Mouse (Mus musculus) adrenal gland, adult 8-10 months (tissue): ENCODE measurements around the gene Drg1. TPM values are rescaled to one million over a fixed set of nuclear protein-coding genes. Genes with fewer than 3 reads are reported as not detected.

Source experiments
- DNase-seq: peaks from one replicate; pipeline ENCODE4 v3.0.0; 2022
- total RNA-seq, 4 experiments: library from RNA; stranded (reverse); gene quantifications; 2 replicates each; pipeline ENCODE4 v1.2.4; 2022

Gene Drg1
- total RNA-seq, 4 experiments from 2014 or later = 104 to 111 (median 110) TPM

DNA sequence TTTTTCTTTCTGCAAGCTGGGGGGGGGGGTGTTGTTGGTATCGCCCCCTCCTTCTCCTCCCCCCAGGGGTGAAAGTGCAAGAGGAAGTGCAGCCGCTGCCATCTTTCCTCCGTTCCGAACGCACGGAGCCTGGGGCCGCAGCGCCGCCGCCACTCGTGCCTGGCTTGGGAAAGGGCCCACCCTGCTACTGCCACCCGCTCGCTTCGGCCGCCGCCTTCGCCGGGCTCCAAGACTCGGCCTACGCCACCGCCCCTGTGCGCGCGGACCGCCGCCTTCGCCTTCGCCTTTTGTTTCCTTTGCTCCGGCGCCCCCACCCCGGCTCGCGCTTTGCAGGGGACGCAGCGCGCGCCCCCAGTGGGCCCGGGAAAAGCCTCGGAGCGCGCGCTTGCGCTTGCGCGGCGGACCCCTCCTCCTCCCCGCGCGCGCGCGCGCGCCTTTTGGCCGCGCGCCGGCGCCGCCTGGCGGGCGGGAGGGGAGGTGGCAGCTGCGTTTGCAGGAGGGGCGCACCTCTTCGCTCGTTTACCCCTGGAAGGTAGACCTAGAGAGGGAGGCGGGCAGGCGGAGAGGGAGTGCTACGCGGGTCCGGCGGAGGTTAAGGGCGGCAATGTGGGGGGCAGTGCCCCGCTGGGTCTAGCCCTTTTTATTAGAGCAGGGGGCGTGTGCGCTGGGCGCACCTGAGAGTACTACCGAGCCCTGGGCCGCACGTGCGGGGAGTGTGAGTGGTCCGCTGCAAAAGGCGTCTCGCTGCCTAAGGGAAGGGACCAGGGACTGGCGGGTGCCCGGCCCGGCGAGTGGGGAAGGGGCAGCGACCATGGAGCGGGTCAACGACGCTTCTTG lies 23.8 kb upstream of the Drg1 start:
- peak; percentile 74 for DNase-seq

GRCm38 (mm10) chr11:3289302-3289802 lies 23.1 kb upstream of the Drg1 start:
- DNase-seq = peak; percentile 63

DNA sequence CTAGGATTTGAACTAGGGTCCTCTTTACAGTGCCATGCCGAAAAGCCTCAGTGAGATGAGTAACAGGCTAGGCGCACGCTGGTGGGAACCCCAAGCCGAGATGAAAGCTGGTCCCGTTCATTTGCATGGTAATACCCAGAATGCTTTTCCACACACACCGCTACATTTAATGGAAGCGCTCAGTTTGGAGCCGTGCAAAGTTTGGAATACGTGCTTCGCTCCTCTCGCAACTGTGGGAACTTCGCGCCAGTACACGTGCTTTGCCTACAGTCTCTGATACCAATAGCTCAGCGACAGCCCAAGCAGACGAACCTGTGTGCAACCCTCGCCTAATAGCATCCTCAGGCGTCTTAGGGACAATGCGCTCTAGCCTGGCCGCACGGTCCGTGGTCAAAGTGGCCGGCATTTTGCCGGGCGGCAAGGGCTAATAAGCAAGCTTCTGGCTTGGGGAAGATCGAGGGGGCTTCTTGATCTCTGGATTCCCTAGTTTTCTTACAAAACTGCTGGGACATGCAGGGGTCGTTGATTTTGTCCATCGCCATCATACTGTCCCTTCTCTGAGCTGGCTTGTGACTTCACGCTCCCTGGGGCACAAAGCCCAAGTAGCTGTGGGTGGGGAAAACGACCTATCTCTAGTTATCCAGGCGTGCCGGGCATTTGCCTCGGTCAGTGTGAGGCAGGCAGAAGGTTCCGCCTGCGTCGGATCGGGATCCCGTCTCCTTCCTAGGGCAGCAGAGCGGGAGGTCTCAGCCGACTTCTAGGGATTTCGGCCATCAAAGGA lies 22.5 kb upstream of the Drg1 start, which contains the start of gene Patz1:
Gene Patz1 (plus strand): TSS at position 354 of the 781 bp plus-strand sequence.
- no peak for DNase-seq

GRCm38 (mm10) chr11:3287921-3288320 lies 21.7 kb upstream of the Drg1 start:
- no peak for DNase-seq

- DNase-seq = no peak
Measured at GRCm38 (mm10) chr11:3287131-3287530, 20.9 kb upstream of the Drg1 start.

DNA sequence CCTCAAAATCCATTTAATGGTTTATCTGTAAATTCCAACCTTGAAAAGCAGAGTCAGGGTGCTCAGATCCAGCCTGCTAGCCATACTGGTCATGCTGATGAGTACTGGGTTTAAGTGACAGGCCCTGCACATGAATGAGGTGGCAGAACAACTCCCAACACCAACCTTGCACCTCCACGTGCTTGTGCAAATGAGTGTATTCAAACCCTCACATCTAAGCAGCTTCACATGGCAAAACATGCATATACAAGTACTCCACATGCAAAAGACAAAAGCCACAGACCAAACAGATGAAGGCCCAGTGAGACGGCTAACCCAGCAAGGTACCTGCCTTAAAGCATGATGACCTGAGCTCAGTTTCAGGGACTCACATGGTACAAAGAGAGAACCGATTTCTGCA lies 19.7 kb upstream of the Drg1 start:
- DNase-seq = no peak

- DNase-seq = no peak
Measured at GRCm38 (mm10) chr11:3283645-3284044, 17.4 kb upstream of the Drg1 start.

DNA sequence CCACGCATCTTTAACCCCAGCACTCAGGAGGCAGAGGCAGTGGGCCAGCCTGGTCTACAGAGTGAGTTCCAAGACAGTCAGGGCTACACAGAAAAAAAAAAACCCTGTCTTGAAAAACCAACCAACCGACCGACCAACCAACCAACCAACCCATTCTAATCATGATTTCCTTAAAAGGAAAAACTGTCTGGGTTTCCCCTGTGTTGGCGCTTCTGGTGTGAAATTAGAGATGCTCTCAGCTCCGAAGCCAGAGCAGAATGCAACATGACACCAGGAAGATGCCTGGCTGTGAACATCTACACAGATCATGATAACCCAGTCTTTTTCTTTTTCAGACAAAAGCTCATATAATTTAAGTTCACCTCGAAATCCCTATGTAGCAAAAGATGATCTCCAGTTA lies 16.7 kb upstream of the Drg1 start:
- DNase-seq = no peak

DNA sequence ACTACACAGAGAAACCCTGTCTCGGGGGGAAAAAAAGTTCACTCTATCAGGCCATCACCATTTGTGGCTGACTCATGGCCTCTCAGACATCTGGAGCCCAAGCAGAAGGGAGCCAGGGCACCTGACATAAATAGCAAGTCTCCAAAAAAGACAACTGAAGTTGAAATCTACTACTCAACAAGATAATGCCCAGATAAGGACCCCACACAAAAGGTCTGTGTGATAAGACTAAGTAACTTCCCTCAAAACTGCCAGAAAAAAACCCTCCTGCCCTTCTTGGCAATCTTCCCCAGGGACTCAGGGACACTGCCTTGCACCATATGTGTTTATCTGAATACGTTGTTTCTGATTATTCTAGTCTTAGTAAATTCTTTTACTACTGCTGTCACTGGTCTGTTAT lies 13.5 kb upstream of the Drg1 start:
- no peak for DNase-seq

DNA sequence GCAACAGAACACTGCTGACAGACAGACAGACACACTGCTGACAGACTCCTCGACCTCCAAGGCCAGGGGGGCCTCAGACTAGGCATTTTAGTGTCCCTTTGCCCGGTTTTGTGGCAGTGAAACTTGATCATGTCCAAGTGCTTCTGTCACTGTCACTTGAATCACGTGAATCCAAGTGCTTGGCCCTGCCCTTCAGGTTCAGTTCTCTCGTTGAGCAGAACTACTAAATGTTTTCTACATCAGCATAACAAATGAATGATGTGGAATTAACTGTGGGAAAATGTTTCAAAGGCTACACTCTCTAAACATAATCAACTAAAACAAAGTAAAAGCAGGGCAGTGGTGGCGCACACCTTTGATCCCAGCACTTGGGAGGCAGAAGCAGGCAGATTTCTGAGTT lies 12.1 kb upstream of the Drg1 start:
- DNase-seq = no peak

- DNase-seq = no peak
Measured at GRCm38 (mm10) chr11:3269241-3269640, 3.0 kb upstream of the Drg1 start.

GRCm38 (mm10) chr11:3267133-3267532 lies 918 bp upstream of the Drg1 start:
- no peak for DNase-seq

GRCm38 (mm10) chr11:3265291-3266078 lies 730 bp downstream of the Drg1 start:
- no peak for DNase-seq

DNA sequence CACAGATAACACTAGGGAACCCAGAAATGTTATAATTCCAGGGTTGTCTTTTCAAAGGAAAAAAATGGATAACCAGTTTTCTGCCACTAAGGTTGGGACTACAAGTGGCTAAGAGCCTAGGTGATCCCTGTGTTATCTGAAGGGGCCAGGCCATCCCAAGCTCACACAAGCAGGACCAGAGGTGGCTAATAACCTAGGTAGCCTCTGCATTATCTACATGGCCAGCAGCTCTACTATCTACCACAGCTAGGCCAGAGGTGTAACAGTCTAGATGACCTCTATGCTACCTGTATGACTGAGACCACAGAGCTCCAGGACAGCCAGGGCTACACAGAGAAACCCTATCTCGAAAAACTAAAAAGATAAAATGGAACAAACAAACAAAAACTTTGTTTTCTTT lies 6.7 kb downstream of the Drg1 start:
- DNase-seq = no peak

- DNase-seq = no peak
Measured at GRCm38 (mm10) chr11:3247387-3247786, 18.8 kb downstream of the Drg1 start.

- no peak for DNase-seq
Measured at GRCm38 (mm10) chr11:3243771-3244170, 22.4 kb downstream of the Drg1 start.

GRCm38 (mm10) chr11:3242395-3242794 lies 23.8 kb downstream of the Drg1 start:
- DNase-seq = no peak

GRCm38 (mm10) chr11:3235277-3235676 lies 30.9 kb downstream of the Drg1 start:
- no peak for DNase-seq

GRCm38 (mm10) chr11:3233704-3234103 lies 32.5 kb downstream of the Drg1 start:
- DNase-seq = no peak

- DNase-seq = no peak
Measured at GRCm38 (mm10) chr11:3232248-3232647, 34.0 kb downstream of the Drg1 start.

DNA sequence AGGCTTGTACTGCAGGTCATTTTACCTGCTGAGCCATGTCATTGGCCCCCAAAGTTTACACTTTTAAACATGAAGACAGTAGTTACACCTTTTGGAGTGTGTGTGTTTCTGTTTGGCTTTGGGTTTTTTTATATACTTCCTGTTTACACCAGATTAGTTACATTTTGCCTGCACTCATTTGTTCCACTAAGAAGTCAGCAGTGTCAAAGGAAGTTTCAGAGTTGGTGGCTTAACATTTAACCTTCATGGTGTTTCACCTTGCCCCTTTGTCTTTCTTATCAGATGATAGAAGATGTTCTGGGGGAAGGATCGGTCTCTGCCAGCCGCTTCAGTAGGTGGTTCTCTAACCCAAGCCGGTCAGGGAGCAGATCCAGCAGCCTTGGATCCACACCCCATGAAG lies 39.1 kb downstream of the Drg1 start:
- DNase-seq = no peak

GRCm38 (mm10) chr11:3223105-3223504 lies 43.1 kb downstream of the Drg1 start:
- no peak for DNase-seq

DNA sequence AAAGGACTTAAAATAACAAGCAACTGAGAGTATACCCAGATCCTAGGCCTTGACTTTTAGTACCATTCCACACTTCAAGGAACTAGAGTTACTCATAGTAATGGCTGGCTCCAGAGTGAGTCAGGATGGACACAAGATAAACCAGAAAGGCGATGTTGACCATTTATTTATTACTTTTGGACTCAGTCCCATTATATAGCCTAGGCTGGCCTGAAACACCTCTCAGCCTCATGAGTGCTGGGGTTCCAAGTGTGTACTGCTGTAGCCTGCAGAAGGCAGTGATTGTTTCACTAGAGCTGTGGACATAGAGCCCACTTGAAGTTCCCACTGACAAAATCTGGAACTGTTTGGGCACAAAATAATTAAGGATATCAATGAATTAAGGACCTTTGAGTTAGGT lies 53.7 kb downstream of the Drg1 start:
- DNase-seq = no peak
